ENCODE assay signal across 9 mouse cellular contexts in genomic region chr2:69428116-69428515, GRCm38 (mm10). TPM values are rescaled to one million over a fixed set of nuclear protein-coding genes. Genes with fewer than 3 reads are reported as not detected.
DNase-seq lines count a peak whose midpoint lies in the region; ATAC-seq and TF ChIP-seq lines count a peak whose summit lies in the region.
"Had no signal": no experiment of that assay in that cellular context is flagged by ENCODE, and none has a peak within 500 bp of the region (broad histone marks: within the 10 kb centered on the region; RNA-seq: fewer than 3 reads in every experiment).

No protein-coding gene starts in this region.

- intact Hi-C loops in left cerebral cortex, postnatal 25 days (cut with DNase I) = loop anchor here (1.0 to 10.0 kb wide), 3 partner anchors 151 to 644 kb away; no protein-coding TSS in a partner anchor

- no peaks in the 10 kb centered on the region for H3K36me3 ChIP-seq in heart, embryonic 12.5 days
- H3K36me3 ChIP-seq in forebrain, postnatal 0 days (ENCODE audit: insufficient read depth) = no peaks in the 10 kb centered on the region
- no peaks in the 10 kb centered on the region; the same call in 1 of the 2 replicates for H3K36me3 ChIP-seq in midbrain, embryonic 14.5 days (ENCODE audit: control insufficient read depth, insufficient read depth, low read length)

- DNase-seq in heart, adult 11 months = peak; percentile 52
- peak; percentile 45 for DNase-seq in cerebellum, adult 11-12 months
- DNase-seq in forebrain, postnatal 0 days = peak; percentile 74
- DNase-seq in kidney, adult 18-20 months = peak; percentile 68
- DNase-seq in left cerebral cortex, postnatal 25 days (ENCODE audit: low spot score in 2 of 2) = peak; percentile 76 to 78
- peak; percentile 91 for DNase-seq in midbrain, embryonic 14.5 days
- DNase-seq in spleen, postnatal 36 days (ENCODE audit: low spot score in 2 of 2) = peak; percentile 5 to 8

- no peak overlapping the region for H3K27ac ChIP-seq in heart, embryonic 12.5 days (ENCODE audit: poor library complexity, severe bottlenecking)
- H3K27ac ChIP-seq in forebrain, postnatal 0 days (ENCODE audit: low read depth, low read length) = no peak overlapping the region
- no peak overlapping the region for H3K27ac ChIP-seq in midbrain, embryonic 14.5 days (replicated peaks; ENCODE audit: low read depth, low read length)

- TF ChIP-seq CTCF in forebrain, postnatal 0 days (IDR thresholded peaks at IDR 0.05; ENCODE audit: low read depth) = peak; percentile 79

- no peaks in the 10 kb centered on the region for H3K9me3 ChIP-seq in heart, embryonic 12.5 days (replicated peaks)
- H3K9me3 ChIP-seq in forebrain, postnatal 0 days (ENCODE audit: low read length) = no peaks in the 10 kb centered on the region
- no peaks in the 10 kb centered on the region for H3K9me3 ChIP-seq in midbrain, embryonic 14.5 days (ENCODE audit: control insufficient read depth, low read length)
- H3K9me3 ChIP-seq: megakaryocyte, embryonic 14.5 days had no signal

- no peak overlapping the region for H3K4me3 ChIP-seq in heart, embryonic 12.5 days
- H3K4me3 ChIP-seq in forebrain, postnatal 0 days (ENCODE audit: low read depth, low read length) = no peak overlapping the region
- no peak overlapping the region for H3K4me3 ChIP-seq in midbrain, embryonic 14.5 days (replicated peaks; ENCODE audit: low read depth, low read length)
- H3K4me3 ChIP-seq: megakaryocyte, embryonic 14.5 days had no signal

- H3K27me3 ChIP-seq in heart, embryonic 12.5 days (replicated peaks) = 0 out of 2 replicates have a peak, but pooled peaks cover 2% of the 10 kb centered on the region
- no peaks in the 10 kb centered on the region for H3K27me3 ChIP-seq in forebrain, postnatal 0 days (ENCODE audit: insufficient read depth, low read length)
- no peaks in the 10 kb centered on the region; the same call in 1 of the 2 replicates for H3K27me3 ChIP-seq in midbrain, embryonic 14.5 days (ENCODE audit: control insufficient read depth, insufficient read depth, low read length)

- H3K4me2 ChIP-seq in heart, embryonic 12.5 days = no peak overlapping the region
- no peak overlapping the region for H3K4me2 ChIP-seq in forebrain, postnatal 0 days (ENCODE audit: low read depth)
- H3K4me2 ChIP-seq in midbrain, embryonic 14.5 days (ENCODE audit: low read length) = no peak overlapping the region

- no peak overlapping the region for H3K9ac ChIP-seq in heart, embryonic 12.5 days
- H3K9ac ChIP-seq in forebrain, postnatal 0 days = no peak overlapping the region
- no peak overlapping the region for H3K9ac ChIP-seq in midbrain, embryonic 14.5 days (replicated peaks; ENCODE audit: low read length)

- H3K4me1 ChIP-seq in heart, embryonic 12.5 days (replicated peaks) = no peaks in the 10 kb centered on the region
- no peaks in the 10 kb centered on the region for H3K4me1 ChIP-seq in forebrain, postnatal 0 days (ENCODE audit: insufficient read depth)
- no peaks in the 10 kb centered on the region for H3K4me1 ChIP-seq in midbrain, embryonic 14.5 days (ENCODE audit: control insufficient read depth, insufficient read depth, low read length)
- H3K4me1 ChIP-seq: megakaryocyte, embryonic 14.5 days had no signal

- WGBS in heart, embryonic 12.5 days = 35% methylated on average over 3 of the region's 3 CpGs
- 31% methylated on average over 3 of the region's 3 CpGs for WGBS in forebrain, postnatal 0 days
- 34% methylated on average over 3 of the region's 3 CpGs for WGBS in midbrain, embryonic 14.5 days

- ATAC-seq in heart, embryonic 12.5 days (ENCODE audit: insufficient number of reproducible peaks, low FRiP score) = no peak
- peak; percentile 29; the same call in 1 of the 2 replicates for ATAC-seq in forebrain, postnatal 0 days
- ATAC-seq in midbrain, embryonic 14.5 days (ENCODE audit: low FRiP score, low TSS enrichment) = peak; percentile 50; the same call in 1 of the 2 replicates

RNA-seq across cellular contexts. Expression of gene Dhrs9, which starts 47.9 kb away (rescaled TPM):
- polyA plus RNA-seq in heart, embryonic 12.5 days (2016; fragmentation: Nextera tagmentation; extraction: Ambion mirVana) = 0.05 TPM in 1 of 2 replicates, not detected in the other
- total RNA-seq in forebrain, postnatal 0 days (2014; rRNA removed) = under 0.01 TPM in 1 of 2 replicates, not detected in the other
- not detected in 2 replicates for polyA plus RNA-seq in forebrain, postnatal 0 days (2015; fragmentation: Nextera tagmentation; extraction: Ambion mirVana)
- under 1 TPM in 1 of 2 experiments, not detected in 1; 0.09 TPM for total RNA-seq in left cerebral cortex, postnatal 25 days (2021)
- polyA plus RNA-seq in midbrain, embryonic 14.5 days (2014; fragmentation: Nextera tagmentation; extraction: Ambion mirVana) = not detected in 2 replicates

Comparison
In these comparisons a context has a peak if more than half of its experiments do, and no peak if none do; other contexts are left out.
1. DNase-seq: peak in every context shown above with its lines; median percentile 91 in midbrain, embryonic 14.5 days; 77 in left cerebral cortex, postnatal 25 days; 74 in forebrain, postnatal 0 days; 68 in kidney, adult 18-20 months; 52 in heart, adult 11 months; 45 in cerebellum, adult 11-12 months; 6 in spleen, postnatal 36 days.